Mouse (Mus musculus): ENCODE results near the gene Trmt13.
A peak's percentile ranks its signal among the peaks of the same experiment; 100 is the strongest.

Trmt13 gene

GRCm38 (mm10) chr3:116634091-116634490, 19.7 kb upstream of the Trmt13 start:
- DNase-seq (ENCODE audit: low spot score in 2 of 2) = no peak

DNA sequence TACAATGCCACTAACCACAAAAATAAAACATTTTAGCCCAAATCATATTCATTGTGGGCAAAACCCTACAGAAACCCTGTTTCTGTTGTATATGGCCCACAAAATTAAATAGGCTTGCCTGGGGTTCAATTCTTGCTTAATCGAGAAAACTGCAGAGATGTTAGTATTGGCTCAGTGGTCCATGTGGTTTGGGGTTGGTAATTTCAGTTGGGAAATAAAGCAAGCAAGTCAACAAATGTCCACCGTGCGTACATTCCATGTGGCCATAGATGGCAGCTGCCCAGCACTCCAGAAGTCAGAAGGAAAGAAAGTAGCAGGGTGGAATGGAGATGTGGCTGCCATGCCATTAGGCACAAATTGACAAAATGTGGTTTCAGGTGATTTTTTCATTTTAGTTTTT, 18.6 kb upstream of the Trmt13 start:
- DNase-seq (ENCODE audit: low spot score in 2 of 2) = no peak

GRCm38 (mm10) chr3:116631459-116631858, 17.1 kb upstream of the Trmt13 start:
- DNase-seq (ENCODE audit: low spot score in 2 of 2) = no peak

DNA sequence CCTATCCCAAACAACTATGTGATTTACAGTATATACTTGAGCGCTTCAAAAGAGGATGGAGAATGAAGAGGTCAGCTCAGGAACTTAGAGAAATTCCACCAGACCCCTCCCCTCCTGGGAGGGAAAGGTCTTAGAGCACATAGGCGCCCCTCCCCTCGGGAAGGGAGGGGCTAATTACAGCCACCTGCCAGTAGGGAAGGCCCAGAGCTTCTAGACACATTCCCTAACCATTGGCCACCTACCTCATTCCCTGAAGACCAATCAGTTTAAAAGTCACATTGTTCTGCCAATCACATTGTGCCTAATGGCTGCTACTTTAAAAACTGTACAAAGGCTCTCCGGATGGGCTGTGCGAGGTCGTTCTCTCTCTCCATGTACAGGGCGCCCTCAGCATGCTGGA, 8.3 kb upstream of the Trmt13 start:
- DNase-seq (ENCODE audit: low spot score in 2 of 2) = no peak

DNA sequence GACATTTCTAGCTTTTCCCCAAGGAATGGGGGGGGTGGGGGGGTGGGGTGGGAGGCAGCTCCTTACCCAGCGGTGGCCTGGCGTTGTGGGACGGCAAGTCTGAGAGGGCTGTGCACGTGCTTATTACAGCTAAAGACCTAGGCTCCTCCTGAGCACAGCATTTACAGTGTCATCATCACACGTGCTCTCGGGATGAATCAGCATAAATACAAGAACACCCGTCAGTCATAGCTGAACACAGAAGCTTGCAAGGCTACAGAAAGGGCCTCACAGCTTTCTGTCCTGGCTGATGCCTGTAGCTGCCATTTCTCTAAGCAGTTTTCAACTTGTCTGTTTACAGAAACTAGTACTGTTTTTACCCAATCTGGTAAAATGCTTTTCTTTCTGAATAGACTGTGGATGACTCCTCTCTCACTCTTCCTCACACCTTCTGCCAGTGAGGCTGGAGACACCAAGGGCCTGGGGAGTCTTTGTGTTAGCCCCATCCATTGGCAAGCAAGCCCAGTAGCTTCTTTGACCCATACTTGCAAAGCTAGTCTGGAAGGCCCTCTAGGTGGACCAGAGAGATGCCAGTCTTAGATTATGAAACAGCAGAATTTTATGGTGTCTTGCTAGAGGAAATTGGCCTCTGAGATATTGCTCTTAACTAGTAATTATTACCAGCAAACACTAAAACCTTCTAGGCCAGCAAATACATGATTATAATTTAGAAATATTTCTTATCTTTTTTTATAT, 6.4 kb upstream of the Trmt13 start:
- DNase-seq (ENCODE audit: low spot score in 2 of 2) = no peak

DNA sequence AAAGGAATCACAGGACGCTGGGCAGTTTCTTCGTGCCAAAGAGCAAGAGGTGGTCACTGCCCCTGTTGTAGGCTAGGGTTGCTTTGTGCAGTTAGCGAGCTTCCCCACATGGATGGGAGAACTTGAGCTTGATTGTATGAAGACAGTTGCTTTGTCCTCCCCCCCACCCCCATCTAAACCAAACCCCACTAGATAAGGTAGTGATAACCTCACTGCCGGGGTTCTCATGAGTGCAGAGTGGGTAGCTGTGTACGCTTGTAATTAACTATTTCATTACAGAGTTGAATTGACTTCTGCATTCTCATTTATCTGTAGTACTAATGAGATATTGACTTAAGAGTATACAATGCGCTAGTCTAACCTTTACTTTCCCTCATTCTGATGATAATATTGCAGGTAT, 4.5 kb upstream of the Trmt13 start:
- DNase-seq (ENCODE audit: low spot score in 2 of 2) = no peak

- DNase-seq (ENCODE audit: low spot score in 2 of 2) = no peak
These were observed 1.1 kb upstream of the Trmt13 start for GRCm38 (mm10) chr3:116615318-116616068.

GRCm38 (mm10) chr3:116604570-116604969, 9.8 kb downstream of the Trmt13 start:
- no peak for DNase-seq (ENCODE audit: low spot score in 2 of 2)

- DNase-seq (ENCODE audit: low spot score in 2 of 2) = no peak
These were observed 12.6 kb downstream of the Trmt13 start for GRCm38 (mm10) chr3:116601781-116602180.

- DNase-seq (ENCODE audit: low spot score in 2 of 2) = no peak
These were observed 13.4 kb downstream of the Trmt13 start for GRCm38 (mm10) chr3:116601005-116601404.

GRCm38 (mm10) chr3:116599705-116600104, 14.7 kb downstream of the Trmt13 start:
- DNase-seq (ENCODE audit: low spot score in 2 of 2) = no peak

DNA sequence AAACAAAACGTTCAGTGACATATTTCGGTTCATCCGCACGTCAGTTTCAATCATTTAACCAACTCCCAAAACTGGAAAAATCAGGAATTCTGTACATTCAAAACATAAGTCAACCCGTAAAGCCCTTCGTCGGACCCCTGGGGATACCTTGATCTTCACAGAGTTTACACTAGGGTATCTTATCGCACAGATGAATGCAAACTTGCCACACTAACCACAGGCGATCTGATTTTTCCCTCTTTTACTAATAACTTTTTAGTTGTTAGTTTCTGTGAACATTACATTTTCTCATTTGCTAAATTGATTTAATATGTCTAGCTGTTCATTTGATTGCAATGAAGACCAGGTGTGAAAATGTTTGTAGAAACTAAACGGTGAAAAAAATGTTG, 18.8 kb downstream of the Trmt13 start:
- no peak for DNase-seq (ENCODE audit: low spot score in 2 of 2)

DNA sequence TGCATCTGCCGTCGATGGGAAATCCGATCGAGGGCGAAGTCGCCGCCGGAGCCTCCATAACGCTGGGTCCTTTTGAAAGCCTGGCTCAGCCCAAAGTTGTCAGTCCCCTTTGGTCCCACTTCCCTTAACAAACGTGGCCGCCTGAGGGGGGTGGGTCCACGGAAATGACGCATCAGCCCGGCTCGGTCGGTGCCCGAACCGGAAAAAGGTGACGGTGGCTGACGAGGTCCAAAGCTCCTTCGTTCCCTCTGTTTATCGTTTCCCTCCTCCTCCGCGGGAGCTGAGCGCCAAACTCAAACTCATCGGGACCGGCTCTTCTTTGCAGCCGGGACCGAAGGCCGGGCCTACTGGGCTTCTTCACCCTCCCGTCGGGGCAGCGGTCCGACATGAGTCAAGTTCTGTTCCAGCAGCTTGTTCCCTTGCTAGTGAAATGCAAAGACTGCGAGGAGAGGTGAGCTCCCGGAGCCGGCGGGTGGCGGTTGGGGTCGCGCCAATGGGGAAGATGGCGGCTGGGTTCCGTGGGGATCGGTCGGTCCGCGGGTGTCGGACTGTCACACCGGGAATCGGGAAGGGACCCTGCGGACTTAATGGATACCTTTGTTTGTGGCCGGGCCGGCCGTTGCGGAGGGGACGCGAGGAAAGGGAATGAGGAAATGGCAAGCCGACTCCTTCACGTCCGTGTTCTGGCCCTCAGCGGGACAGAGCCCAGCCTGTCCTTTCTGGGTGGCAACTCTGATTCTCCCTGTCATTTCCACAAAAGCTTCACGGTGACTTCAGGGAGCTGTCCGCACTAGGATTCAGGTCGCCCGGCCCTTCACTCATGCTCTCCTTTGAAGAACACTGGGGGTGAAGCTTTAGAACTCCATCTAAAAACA, 19.4 kb downstream of the Trmt13 start, which contains the start of gene Sass6:
Gene Sass6 (plus strand): TSS at position 255 of the 875 bp plus-strand sequence.
- DNase-seq (ENCODE audit: low spot score in 2 of 2) = peak; percentile 98 to 100

- DNase-seq (ENCODE audit: low spot score in 2 of 2) = no peak
These were observed 20.2 kb downstream of the Trmt13 start for GRCm38 (mm10) chr3:116594076-116594727.

GRCm38 (mm10) chr3:116582201-116582600, 32.2 kb downstream of the Trmt13 start:
- no peak for DNase-seq (ENCODE audit: low spot score in 2 of 2)

DNA sequence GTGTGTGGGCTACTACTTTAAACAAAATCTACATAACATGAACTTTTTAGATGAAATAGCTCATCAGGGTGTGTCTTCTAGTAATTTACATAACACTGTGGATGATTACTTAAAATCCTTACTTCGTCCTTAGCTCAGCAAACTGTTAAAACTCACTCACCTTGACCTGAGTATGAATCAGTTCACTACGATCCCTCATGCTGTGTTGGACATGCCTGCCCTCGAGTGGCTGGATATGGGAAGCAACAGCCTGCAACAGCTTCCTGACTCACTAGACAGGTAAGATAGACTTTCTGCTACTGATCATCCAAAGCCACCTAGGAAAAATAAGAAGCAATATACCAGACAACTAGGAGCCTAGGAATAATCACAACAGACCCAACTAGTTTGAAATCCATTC, 37.1 kb downstream of the Trmt13 start:
- no peak for DNase-seq (ENCODE audit: low spot score in 2 of 2)

DNA sequence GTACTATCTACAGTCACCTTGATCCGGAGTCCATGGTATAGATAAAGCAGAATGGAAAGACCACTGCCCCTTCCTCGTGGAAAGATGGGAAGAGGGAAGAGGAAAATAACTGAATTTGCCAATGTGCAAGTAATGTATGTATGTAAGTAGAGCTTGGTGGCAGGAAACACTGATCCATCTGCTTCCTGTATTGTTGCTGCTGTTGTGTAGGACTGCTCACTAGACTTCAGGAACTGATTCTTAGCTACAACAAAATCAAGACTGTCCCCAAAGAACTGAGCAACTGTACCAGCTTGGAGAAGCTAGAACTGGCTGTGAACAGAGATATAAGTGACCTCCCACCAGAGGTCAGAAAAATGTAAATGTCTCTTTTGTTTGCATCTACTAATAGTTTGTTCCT, 43.8 kb downstream of the Trmt13 start:
- DNase-seq (ENCODE audit: low spot score in 2 of 2) = no peak

- DNase-seq (ENCODE audit: low spot score in 2 of 2) = no peak
These were observed 51.3 kb downstream of the Trmt13 start for GRCm38 (mm10) chr3:116563095-116563492.

DNA sequence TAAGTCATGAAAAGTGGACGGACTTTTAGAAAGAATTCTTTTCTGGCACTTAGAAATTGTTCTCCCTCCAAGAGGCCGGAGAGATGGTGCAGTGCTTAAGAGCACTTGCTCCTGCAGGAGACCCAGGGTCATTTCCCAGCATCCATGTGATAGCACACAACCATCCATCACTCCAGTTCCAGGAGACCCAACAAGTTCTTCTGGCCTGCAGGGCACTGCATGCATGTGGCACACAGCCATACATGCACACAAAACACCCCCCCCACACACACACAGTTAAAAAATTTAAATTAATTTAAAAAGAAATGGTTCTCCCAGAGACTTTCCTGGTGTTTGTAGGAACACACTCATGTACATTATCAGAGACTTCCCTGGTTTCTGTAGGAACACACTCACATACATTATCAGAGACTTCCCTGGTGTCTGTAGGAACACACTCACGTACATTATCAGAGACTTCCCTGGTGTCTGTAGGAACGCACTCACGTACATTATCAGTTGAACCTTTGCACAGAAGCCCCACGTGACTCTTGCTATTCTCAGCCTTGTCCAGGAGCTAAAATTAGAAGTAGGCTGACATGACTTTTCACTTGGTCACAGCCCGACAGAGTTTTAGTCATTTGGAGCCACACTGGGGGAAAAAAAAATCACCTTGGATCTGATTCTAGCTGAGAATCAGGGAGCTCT, 51.8 kb downstream of the Trmt13 start, which contains the start of gene Lrrc39:
Gene Lrrc39 (plus strand): TSS at position 566 of the 687 bp plus-strand sequence.
- peak in 1 of 2 experiments; percentile 12 for DNase-seq (ENCODE audit: low spot score in 2 of 2)

DNA sequence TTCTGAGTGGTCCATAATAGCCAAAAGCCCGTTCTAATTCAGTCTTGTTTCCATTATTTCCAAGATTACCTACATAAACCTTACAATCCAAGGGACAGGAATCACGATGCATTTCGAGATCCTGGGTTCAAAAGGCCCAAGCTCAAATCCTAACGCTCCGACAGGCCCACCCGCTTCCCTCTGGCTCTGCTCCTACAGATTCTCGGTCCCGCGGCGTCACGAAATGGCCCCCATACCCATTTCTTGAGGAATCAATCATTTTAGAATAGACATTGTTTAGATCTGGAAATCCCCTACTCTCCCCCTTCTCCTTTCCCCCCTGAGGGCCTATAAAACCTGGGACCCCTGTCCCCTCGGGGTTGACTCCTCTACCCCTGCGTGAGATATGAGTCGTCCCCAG, 53.1 kb downstream of the Trmt13 start:
- DNase-seq (ENCODE audit: low spot score in 2 of 2) = peak; percentile 24 to 37

DNA sequence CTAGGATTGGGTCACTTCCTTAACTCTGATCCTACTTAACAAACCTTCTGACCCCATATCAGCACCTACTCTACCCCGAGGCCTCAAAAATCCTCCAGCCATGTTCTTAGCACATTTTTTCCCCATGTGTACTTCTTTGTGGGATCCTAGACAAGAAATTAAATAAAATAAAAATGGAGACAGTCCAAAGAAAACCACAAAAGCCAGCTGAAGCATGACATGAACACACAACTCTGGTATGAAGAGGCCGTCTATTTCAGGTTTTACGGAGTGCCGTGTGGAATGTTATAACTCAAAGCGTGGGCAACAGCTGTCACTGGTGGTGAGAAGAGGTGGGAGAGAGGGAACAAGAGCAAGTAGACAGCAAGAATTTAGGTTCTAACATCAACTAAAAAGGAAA, 63.0 kb downstream of the Trmt13 start:
- no peak for DNase-seq (ENCODE audit: low spot score in 2 of 2)
